Mouse (Mus musculus) limb, embryonic 15.5 days (tissue): Measurements from ENCODE around the gene Ptbp1. TPM values are rescaled to one million over a fixed set of nuclear protein-coding genes. Genes with fewer than 3 reads are reported as not detected.

ENCODE experiments used
- ATAC-seq: fragments of 200-750 bp; cut with Nextera tagmentation; 2 replicates; pipeline ENCODE4 v1.8.0; 2017; ENCODE audit warnings: low read depth, moderate TSS enrichment; ENCODE audit not compliant: insufficient number of reproducible peaks, low FRiP score, low TSS enrichment
- H3K27ac ChIP-seq: fragments of 300-500 bp; sonication (generic); 2 replicates; pipeline ENCODE4 v1.5.1; 2015; ENCODE audit warnings: moderate library complexity, mild to moderate bottlenecking, inconsistent platforms
- H3K27me3 ChIP-seq: fragments of 300-500 bp; sonication (generic); 2 replicates; pipeline ENCODE4 v1.6.1; 2015; ENCODE audit warnings: inconsistent platforms
- H3K36me3 ChIP-seq: fragments of 300-500 bp; sonication (generic); 2 replicates; pipeline ENCODE4 v1.6.1; 2015; ENCODE audit warnings: inconsistent platforms
- H3K4me1 ChIP-seq: fragments of 300-500 bp; sonication (generic); 2 replicates; pipeline ENCODE4 v1.6.1; 2015; ENCODE audit warnings: inconsistent platforms
- H3K4me2 ChIP-seq: fragments of 300-500 bp; sonication (generic); 2 replicates; pipeline ENCODE4 v1.6.1; 2015; ENCODE audit warnings: mild to moderate bottlenecking, inconsistent platforms
- H3K4me3 ChIP-seq: fragments of 300-500 bp; sonication (generic); 2 replicates; pipeline ENCODE4 v1.5.1; 2015; ENCODE audit warnings: mild to moderate bottlenecking, inconsistent platforms
- H3K9ac ChIP-seq: fragments of 300-500 bp; sonication (generic); 2 replicates; pipeline ENCODE4 v1.6.1; 2015; ENCODE audit warnings: inconsistent platforms
- H3K9me3 ChIP-seq: fragments of 300-500 bp; sonication (generic); 2 replicates; pipeline ENCODE4 v1.6.1; 2016; ENCODE audit warnings: inconsistent platforms
- WGBS: fragments of 180-500 bp; shearing (Covaris S2); methylation state at CpG from one replicate; pipeline ENCODE4 v1.1.7; 2015; 5-methylcytosine and 5-hydroxymethylcytosine counted together
- polyA plus RNA-seq: library from polyadenylated mRNA; unstranded; fragments of >200 nt; fragmentation: Nextera tagmentation; extraction: Ambion mirVana; gene quantifications from 2 replicates; pipeline ENCODE4 v1.2.1, GENCODE M21; 2015

The Ptbp1 gene
- polyA plus RNA-seq, 1 experiment from 2014 or later, result 303 TPM

- Histone ChIP-seq H3K4me2 (peak overlapping the region; percentile 82), H3K27ac (peak overlapping the region; percentile 100), H3K9ac (peak overlapping the region; percentile 95), H3K9me3 (no peaks in the 10 kb centered on the region), H3K4me1 (peaks cover 59% of the 10 kb centered on the region), H3K4me3 (peak overlapping the region; percentile 96), H3K36me3 (peaks cover 33% of the 10 kb centered on the region), H3K27me3 (no peaks in the 10 kb centered on the region)
- under 1% methylated on average over 81 of the region's 83 CpGs for WGBS
- no peak for ATAC-seq
These were observed 744 bp downstream of the Ptbp1 start for GRCm38 (mm10) chr10:79854801-79855541.

GRCm38 (mm10) chr10:79855558-79856184, 1.4 kb downstream of the Ptbp1 start:
- peak overlapping the region; percentile 100 for H3K27ac ChIP-seq
- H3K9ac ChIP-seq, result peak overlapping the region; percentile 95
- peaks cover 66% of the 10 kb centered on the region for H3K4me1 ChIP-seq
- ATAC-seq, result no peak
- no peaks in the 10 kb centered on the region for H3K9me3 ChIP-seq
- H3K4me3 ChIP-seq, result peak overlapping the region; percentile 96
- WGBS, result under 1% methylated on average over 10 of the region's 10 CpGs
- no peaks in the 10 kb centered on the region for H3K27me3 ChIP-seq
- peaks cover 40% of the 10 kb centered on the region for H3K36me3 ChIP-seq
- H3K4me2 ChIP-seq, result peak overlapping the region; percentile 82

- 31% methylated on average over 6 of the region's 6 CpGs for WGBS
- no peaks in the 10 kb centered on the region for H3K27me3 ChIP-seq
- H3K4me3 ChIP-seq, result peak overlapping the region; percentile 96
- H3K4me2 ChIP-seq, result peak overlapping the region; percentile 82
- H3K36me3 ChIP-seq, result peaks cover 46% of the 10 kb centered on the region
- H3K9ac ChIP-seq, result peak overlapping the region; percentile 95
- H3K9me3 ChIP-seq, result no peaks in the 10 kb centered on the region
- H3K4me1 ChIP-seq, result peaks cover 70% of the 10 kb centered on the region
- H3K27ac ChIP-seq, result peak overlapping the region; percentile 67
- no peak for ATAC-seq
These were observed 2.1 kb downstream of the Ptbp1 start for GRCm38 (mm10) chr10:79856280-79856679.

- H3K36me3 ChIP-seq, result peaks cover 52% of the 10 kb centered on the region
- ATAC-seq, result no peak
- no peaks in the 10 kb centered on the region for H3K9me3 ChIP-seq
- peak overlapping the region; percentile 95 for H3K9ac ChIP-seq
- peaks cover 66% of the 10 kb centered on the region for H3K4me1 ChIP-seq
- H3K27me3 ChIP-seq, result no peaks in the 10 kb centered on the region
- peak overlapping the region; percentile 67 for H3K27ac ChIP-seq
- H3K4me3 ChIP-seq, result peak overlapping the region; percentile 96
- WGBS, result 33% methylated on average over 7 of the region's 7 CpGs
- H3K4me2 ChIP-seq, result peak overlapping the region; percentile 82
These were observed 2.7 kb downstream of the Ptbp1 start for GRCm38 (mm10) chr10:79856704-79857451.

GRCm38 (mm10) chr10:79857452-79857811, 3.2 kb downstream of the Ptbp1 start:
- H3K27ac ChIP-seq, result peak overlapping the region; percentile 67
- peak overlapping the region; percentile 96 for H3K4me3 ChIP-seq
- H3K4me2 ChIP-seq, result peak overlapping the region; percentile 82
- H3K27me3 ChIP-seq, result no peaks in the 10 kb centered on the region
- 13% methylated on average over 4 of the region's 4 CpGs for WGBS
- peaks cover 58% of the 10 kb centered on the region for H3K36me3 ChIP-seq
- H3K9me3 ChIP-seq, result no peaks in the 10 kb centered on the region
- H3K4me1 ChIP-seq, result peaks cover 60% of the 10 kb centered on the region
- peak overlapping the region; percentile 95 for H3K9ac ChIP-seq
- no peak for ATAC-seq

GRCm38 (mm10) chr10:79857894-79858293, 3.7 kb downstream of the Ptbp1 start:
- peak overlapping the region; percentile 96 for H3K4me3 ChIP-seq
- H3K36me3 ChIP-seq, result peaks cover 62% of the 10 kb centered on the region
- peak overlapping the region; percentile 82 for H3K4me2 ChIP-seq
- ATAC-seq, result no peak
- H3K9me3 ChIP-seq, result no peaks in the 10 kb centered on the region
- peak overlapping the region; percentile 95; the same call in 1 of the 2 replicates for H3K9ac ChIP-seq
- 65% methylated on average over 2 of the region's 2 CpGs for WGBS
- H3K27me3 ChIP-seq, result no peaks in the 10 kb centered on the region
- H3K4me1 ChIP-seq, result peaks cover 58% of the 10 kb centered on the region
- H3K27ac ChIP-seq, result peak overlapping the region; percentile 67

GRCm38 (mm10) chr10:79858416-79859074, 4.3 kb downstream of the Ptbp1 start:
- 45% methylated on average over 17 of the region's 17 CpGs for WGBS
- Histone ChIP-seq H3K27me3 (no peaks in the 10 kb centered on the region), H3K36me3 (peaks cover 68% of the 10 kb centered on the region), H3K4me1 (peaks cover 55% of the 10 kb centered on the region), H3K9me3 (no peaks in the 10 kb centered on the region), H3K4me2 (peak overlapping the region; percentile 82), H3K9ac (peak overlapping the region; percentile 5; the same call in 1 of the 2 replicates), H3K4me3 (peak overlapping the region; percentile 96), H3K27ac (peak overlapping the region; percentile 67)
- no peak for ATAC-seq

GRCm38 (mm10) chr10:79859116-79859515, 4.9 kb downstream of the Ptbp1 start:
- H3K27me3 ChIP-seq, result no peaks in the 10 kb centered on the region
- H3K4me1 ChIP-seq, result peaks cover 55% of the 10 kb centered on the region
- no peak for ATAC-seq
- WGBS, result 76% methylated on average over 11 of the region's 11 CpGs
- H3K27ac ChIP-seq, result peak overlapping the region; percentile 67; the same call in 1 of the 2 replicates
- no peak overlapping the region for H3K4me3 ChIP-seq
- H3K36me3 ChIP-seq, result peaks cover 69% of the 10 kb centered on the region
- H3K4me2 ChIP-seq, result no peak overlapping the region
- H3K9me3 ChIP-seq, result no peaks in the 10 kb centered on the region
- H3K9ac ChIP-seq, result no peak overlapping the region; the same call in 1 of the 2 replicates

GRCm38 (mm10) chr10:79860079-79860911, 6.1 kb downstream of the Ptbp1 start:
- Histone ChIP-seq H3K9me3 (no peaks in the 10 kb centered on the region), H3K4me3 (no peak overlapping the region), H3K4me2 (no peak overlapping the region), H3K36me3 (peaks cover 76% of the 10 kb centered on the region), H3K27ac (peak overlapping the region; percentile 43; the same call in 1 of the 2 replicates), H3K27me3 (no peaks in the 10 kb centered on the region), H3K4me1 (peaks cover 62% of the 10 kb centered on the region), H3K9ac (peak overlapping the region; percentile 4; the same call in 1 of the 2 replicates)
- 89% methylated on average over 26 of the region's 26 CpGs for WGBS
- no peak for ATAC-seq

- ATAC-seq, result no peak
- Histone ChIP-seq H3K9ac (no peak overlapping the region), H3K4me3 (no peak overlapping the region), H3K27ac (peak overlapping the region; percentile 47; the same call in 1 of the 2 replicates), H3K4me2 (no peak overlapping the region), H3K4me1 (peaks cover 61% of the 10 kb centered on the region), H3K27me3 (no peaks in the 10 kb centered on the region), H3K9me3 (no peaks in the 10 kb centered on the region), H3K36me3 (peaks cover 86% of the 10 kb centered on the region)
- 67% methylated on average over 25 of the region's 25 CpGs for WGBS
These were observed 7.2 kb downstream of the Ptbp1 start for GRCm38 (mm10) chr10:79861230-79862048.
